ENCODE assay signal across 8 mouse cellular contexts in the genomic region with DNA sequence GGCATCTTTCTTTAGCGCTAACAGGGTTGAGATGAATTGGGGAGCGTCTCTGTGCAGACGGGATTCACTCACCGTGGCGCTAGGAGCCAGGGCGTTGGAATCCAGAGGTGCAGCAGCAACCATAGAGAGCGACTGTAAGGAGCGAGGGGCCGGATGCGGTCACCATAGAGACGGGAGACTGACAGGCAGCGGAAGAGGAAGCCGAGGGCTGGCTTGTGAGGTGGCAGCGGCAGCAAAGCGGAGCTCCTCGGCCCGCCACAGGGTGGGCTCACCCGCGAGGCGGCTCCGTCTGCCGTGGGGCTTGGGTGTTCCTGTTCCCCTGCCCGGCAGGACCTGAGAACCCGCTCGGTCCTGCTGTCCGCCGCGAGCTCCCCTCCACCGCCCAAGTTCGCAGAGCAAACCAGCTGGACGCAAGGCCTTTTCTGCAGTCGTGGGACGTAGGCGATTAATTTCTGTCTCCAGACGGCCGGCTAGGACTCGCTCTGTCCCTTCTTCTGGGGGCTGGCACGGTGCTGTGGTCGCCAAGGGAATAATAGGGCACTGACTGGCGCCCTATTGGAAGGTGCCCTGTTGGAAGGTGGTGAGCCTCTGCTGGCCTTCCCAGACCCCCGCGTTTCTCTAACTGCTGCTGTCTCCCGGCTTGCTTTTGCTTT. TPM values are rescaled to one million over a fixed set of nuclear protein-coding genes. Genes with fewer than 3 reads are reported as not detected.
DNase-seq lines count a peak whose midpoint lies in the region; TF ChIP-seq lines count a peak whose summit lies in the region.

A gene (plus strand): TSS at position 195 of the 653 bp plus-strand sequence.

- peaks cover 31% of the 10 kb centered on the region for H3K36me3 ChIP-seq in midbrain, embryonic 10.5 days
- H3K36me3 ChIP-seq in small intestine, adult 2 months (ENCODE audit: control insufficient read depth, insufficient read depth, low read length), result peaks cover 2% of the 10 kb centered on the region; the same call in 1 of the 2 replicates

- WGBS in midbrain, embryonic 10.5 days, result under 1% methylated on average over 43 of the region's 43 CpGs
- under 1% methylated on average over 43 of the region's 43 CpGs for WGBS in small intestine, adult 2 months

- H3K9me3 ChIP-seq in midbrain, embryonic 10.5 days (replicated peaks), result no peaks in the 10 kb centered on the region

- peaks cover 11% of the 10 kb centered on the region; the same call in 1 of the 2 replicates for H3K27me3 ChIP-seq in midbrain, embryonic 10.5 days (ENCODE audit: low read depth, poor library complexity, severe bottlenecking)
- H3K27me3 ChIP-seq in small intestine, adult 2 months (ENCODE audit: control insufficient read depth, insufficient read depth, low read length), result no peaks in the 10 kb centered on the region

- intact Hi-C loops in gastrocnemius, postnatal 14 days (cut with DNase I; ENCODE audit: low total_unique reads), result no loop called here
- intact Hi-C loops in left cerebral cortex, postnatal 36 days (cut with DNase I), result no loop called here

- H3K27ac ChIP-seq in cortical plate, adult 2 months (ENCODE audit: insufficient read depth, low read length), result peak within 1 kb of the TSS; percentile 83
- peak within 1 kb of the TSS; percentile 87 for H3K27ac ChIP-seq in midbrain, embryonic 10.5 days (replicated peaks)
- H3K27ac ChIP-seq in small intestine, adult 2 months (ENCODE audit: insufficient read depth, low read depth, low read length), result no peak within 1 kb of the TSS

- no peak for TF ChIP-seq CTCF in cortical plate, adult 2 months (IDR thresholded peaks at IDR 0.05; ENCODE audit: extremely low read depth, insufficient read depth, low read length)
- TF ChIP-seq CTCF in small intestine, adult 2 months (IDR thresholded peaks at IDR 0.05; ENCODE audit: extremely low read depth, insufficient read length, insufficient replicate concordance, low read depth, low read length), result no peak

- peak; percentile 84 for TF ChIP-seq POLR2A in cortical plate, adult 2 months (IDR thresholded peaks at IDR 0.05; ENCODE audit: extremely low read depth, insufficient read depth, low read length)
- TF ChIP-seq POLR2A in small intestine, adult 2 months (IDR thresholded peaks at IDR 0.05; ENCODE audit: low read depth, low read length), result peak; percentile 79

- DNase-seq in layer of hippocampus, adult 11-12 months (ENCODE audit: low spot score), result peak; percentile 84
- DNase-seq in layer of hippocampus, adult 9-10 months (ENCODE audit: low spot score), result no peak
- DNase-seq in gastrocnemius, postnatal 14 days, result peak; percentile 86
- peak; percentile 93 for DNase-seq in induced T-regulatory cell, adult 2 months (ENCODE audit: low read depth)
- peak; percentile 83 to 86 for DNase-seq in left cerebral cortex, postnatal 36 days (ENCODE audit: low spot score in 2 of 2)
- peak; percentile 89 for DNase-seq in midbrain, embryonic 10.5 days (ENCODE audit: low spot score)

- peaks cover 5% of the 10 kb centered on the region for H3K4me1 ChIP-seq in cortical plate, adult 2 months (ENCODE audit: control insufficient read depth, insufficient read depth, low read length)
- peaks cover 42% of the 10 kb centered on the region for H3K4me1 ChIP-seq in midbrain, embryonic 10.5 days
- H3K4me1 ChIP-seq in small intestine, adult 2 months (ENCODE audit: control insufficient read depth, insufficient read depth, insufficient read length, low read length), result peaks cover 9% of the 10 kb centered on the region

- H3K4me3 ChIP-seq in cortical plate, adult 2 months (ENCODE audit: insufficient read depth, low read length), result peak within 1 kb of the TSS; percentile 88
- peak within 1 kb of the TSS; percentile 94 for H3K4me3 ChIP-seq in midbrain, embryonic 10.5 days
- H3K4me3 ChIP-seq in small intestine, adult 2 months (ENCODE audit: low read depth, low read length), result peak within 1 kb of the TSS; percentile 89

RNA-seq across cellular contexts. Expression of the gene that starts here (rescaled TPM):
- polyA plus RNA-seq in cortical plate, adult 2 months (2012; rRNA removed), result 55.1 and 62.2 TPM in 2 replicates
- 10 to 100 TPM; 15.8 to 17.9 TPM for total RNA-seq in gastrocnemius, postnatal 14 days (2021)
- total RNA-seq in left cerebral cortex, postnatal 36 days (2021), result 10 to 100 TPM; 69.2 to 76.9 TPM
- 14.8 and 19.7 TPM in 2 replicates for polyA plus RNA-seq in midbrain, embryonic 10.5 days (2016; fragmentation: Nextera tagmentation; extraction: Ambion mirVana)
- 19.9 and 25.7 TPM in 2 replicates for polyA plus RNA-seq in small intestine, adult 2 months (2012; rRNA removed)
